Mouse (Mus musculus) CH12.LX (cell line): ENCODE measurements around the gene Cyth3. TPM values are rescaled to one million over a fixed set of nuclear protein-coding genes. Genes with fewer than 3 reads are reported as not detected.

Experiments used
- DNase-seq: peaks from one replicate; pipeline ENCODE4 v3.0.0-alpha.2; 2013; ENCODE audit errors: extremely low read depth
- H3K27ac ChIP-seq: 2 replicates; pipeline ENCODE4 v1.5.1; 2012; ENCODE audit warnings: low read depth, mild to moderate bottlenecking, control low read depth, moderate library complexity; ENCODE audit not compliant: insufficient read depth
- H3K27me3 ChIP-seq: replicated peaks from 2 replicates; pipeline ENCODE3; 2012; ENCODE audit warnings: inconsistent platforms
- H3K36me3 ChIP-seq, 2 experiments: replicated peaks in 1 of 2; 2 replicates each; pipeline versions ENCODE3 to v1.6.1; 2012; ENCODE audit warnings: inconsistent platforms in 1 of 2, low read length in 1 of 2, mild to moderate bottlenecking in 1 of 2, mixed read lengths in 1 of 2, moderate library complexity in 1 of 2; ENCODE audit not compliant: control insufficient read depth in 1 of 2, insufficient read depth in 1 of 2
- H3K4me1 ChIP-seq, 2 experiments: 2 replicates each; pipeline ENCODE4 v1.6.1; 2012; ENCODE audit warnings: inconsistent platforms in 1 of 2, moderate library complexity in 1 of 2; ENCODE audit not compliant: insufficient read depth in 2 of 2, control insufficient read depth in 1 of 2
- H3K4me2 ChIP-seq: 2 replicates; pipeline ENCODE4 v1.6.1; 2012; ENCODE audit warnings: low read depth, mild to moderate bottlenecking, control low read depth; ENCODE audit not compliant: poor library complexity, insufficient read depth, severe bottlenecking
- H3K4me3 ChIP-seq, 3 experiments: fragments of 150-350 bp in 1 of 3; sonication (generic) in 1 of 3; replicated peaks in 1 of 3; 2 replicates each; pipeline versions ENCODE3 to v1.5.1; 2011 to 2012; ENCODE audit warnings: low read depth in 2 of 3, low read length in 2 of 3, mild to moderate bottlenecking in 2 of 3, moderate library complexity in 2 of 3, control low read depth in 1 of 3, improper control_type of control experiment in 1 of 3, inconsistent platforms in 1 of 3, mixed read lengths in 1 of 3; ENCODE audit not compliant: poor library complexity in 1 of 3
- H3K79me2 ChIP-seq: replicated peaks from 2 replicates; pipeline ENCODE4 v1.6.1; 2012; ENCODE audit warnings: mild to moderate bottlenecking, moderate library complexity; ENCODE audit not compliant: control insufficient read depth, poor library complexity, insufficient read depth, severe bottlenecking; ENCODE audit errors: extremely low read depth
- H3K9ac ChIP-seq: 2 replicates; pipeline ENCODE4 v1.6.1; 2012; ENCODE audit warnings: low read depth, mild to moderate bottlenecking, control low read depth, moderate library complexity; ENCODE audit not compliant: insufficient read depth
- H3K9me3 ChIP-seq: replicated peaks from 2 replicates; pipeline ENCODE3; 2012; ENCODE audit warnings: low read length, inconsistent platforms, mixed read lengths
- BHLHE40 ChIP-seq: IDR thresholded peaks from 2 replicates; pipeline ENCODE4 v1.6.1; 2011; ENCODE audit warnings: mild to moderate bottlenecking, low read depth, low read length, improper control_type of control experiment
- CHD1 ChIP-seq: IDR thresholded peaks from 2 replicates; pipeline ENCODE4 v1.6.1; 2012; ENCODE audit warnings: low read depth, low read length, improper control_type of control experiment, inconsistent platforms
- E2F4 ChIP-seq: IDR thresholded peaks from 2 replicates; pipeline ENCODE4 v1.6.1; 2011; ENCODE audit warnings: low read depth, low read length, improper control_type of control experiment; ENCODE audit not compliant: insufficient replicate concordance
- ELF1 ChIP-seq: IDR thresholded peaks from 2 replicates; pipeline ENCODE4 v1.6.1; 2014; ENCODE audit warnings: low read depth, mild to moderate bottlenecking, inconsistent platforms, low read length, improper control_type of control experiment
- EP300 ChIP-seq: IDR thresholded peaks from 2 replicates; pipeline ENCODE4 v1.6.1; 2011; ENCODE audit warnings: low read length, improper control_type of control experiment
- ETS1 ChIP-seq: conservative IDR thresholded peaks from 2 replicates; pipeline ENCODE4 v1.6.1; 2012; ENCODE audit warnings: low read depth, mild to moderate bottlenecking, inconsistent platforms, low read length, improper control_type of control experiment, moderate library complexity
- HCFC1 ChIP-seq: IDR thresholded peaks from 2 replicates; pipeline ENCODE4 v1.6.1; 2012; ENCODE audit warnings: low read depth, mild to moderate bottlenecking, inconsistent platforms, low read length, improper control_type of control experiment
- JUN ChIP-seq: IDR thresholded peaks from 2 replicates; pipeline ENCODE4 v1.6.1; 2011; ENCODE audit warnings: low read depth, mild to moderate bottlenecking, low read length, improper control_type of control experiment, moderate library complexity; ENCODE audit not compliant: insufficient read depth
- JUND ChIP-seq: conservative IDR thresholded peaks from 2 replicates; pipeline ENCODE4 v1.6.1; 2011; ENCODE audit warnings: low read depth, low read length, improper control_type of control experiment
- KAT2A ChIP-seq: IDR thresholded peaks from 2 replicates; pipeline ENCODE4 v1.6.1; 2012; ENCODE audit warnings: low read length, improper control_type of control experiment, inconsistent platforms; ENCODE audit not compliant: insufficient replicate concordance
- MAX ChIP-seq: IDR thresholded peaks from 2 replicates; pipeline ENCODE4 v1.6.1; 2011; ENCODE audit warnings: low read length, improper control_type of control experiment
- MAZ ChIP-seq: IDR thresholded peaks from 2 replicates; pipeline ENCODE4 v1.6.1; 2012; ENCODE audit warnings: low read depth, mild to moderate bottlenecking, inconsistent platforms, low read length, improper control_type of control experiment, moderate library complexity
- NELFE ChIP-seq: IDR thresholded peaks from 2 replicates; pipeline ENCODE4 v1.6.1; 2011; ENCODE audit warnings: low read depth, low read length, improper control_type of control experiment
- NRF1 ChIP-seq: IDR thresholded peaks from 2 replicates; pipeline ENCODE4 v1.6.1; 2014; ENCODE audit warnings: low read depth, mild to moderate bottlenecking, inconsistent platforms, low read length, improper control_type of control experiment, moderate library complexity
- PAX5 ChIP-seq: IDR thresholded peaks from 2 replicates; pipeline ENCODE4 v1.6.1; 2012; ENCODE audit warnings: low read length, inconsistent platforms, mixed read lengths
- POLR2A ChIP-seq: IDR thresholded peaks from 2 replicates; pipeline ENCODE4 v1.6.1; 2011; ENCODE audit warnings: low read depth, mild to moderate bottlenecking, improper control_type of control experiment, low read length
- POLR2AphosphoS2 ChIP-seq: IDR thresholded peaks from 2 replicates; pipeline ENCODE4 v1.6.1; 2011; ENCODE audit warnings: low read depth, low read length, improper control_type of control experiment
- SIN3A ChIP-seq: IDR thresholded peaks from 2 replicates; pipeline ENCODE4 v1.6.1; 2012; ENCODE audit warnings: low read length, improper control_type of control experiment, inconsistent platforms
- TCF12 ChIP-seq: IDR thresholded peaks from 2 replicates; pipeline ENCODE4 v1.6.1; 2014; ENCODE audit warnings: low read depth, mild to moderate bottlenecking, inconsistent platforms, low read length, improper control_type of control experiment
- USF1 ChIP-seq: IDR thresholded peaks from 2 replicates; pipeline ENCODE4 v1.6.1; 2014; ENCODE audit warnings: low read depth, mild to moderate bottlenecking, inconsistent platforms, low read length, improper control_type of control experiment
- dilution Hi-C: fragments of 300-500 bp; cut with MboI; formaldehyde crosslinking; loops from 2 replicates; pipeline ENCODE4 v1.14.3; 2020; ENCODE audit warnings: low sequenced_read_pairs; ENCODE audit not compliant: extremely low pct_unique_long_range_greater_than_20kb, extremely low pct_ligation_motif_present
- in situ Hi-C: fragments of 300-500 bp; cut with MboI; formaldehyde crosslinking; loops from 3 replicates; pipeline ENCODE4 v1.14.3; 2019; ENCODE audit warnings: low sequenced_read_pairs, low pct_ligation_motif_present, low pct_unique_long_range_greater_than_20kb, mixed read lengths
- polyA plus RNA-seq: library from polyadenylated mRNA; unstranded; fragments of >175 nt; gene quantifications from 2 replicates; pipeline ENCODE4 v1.2.1, GENCODE M21; 2012; ENCODE audit warnings: low read depth; ENCODE audit not compliant: insufficient read length
- total RNA-seq, 2 experiments: library from RNA; depleted of rRNA; stranded (reverse); fragments of 300-350 nt in 1 of 2; fragments of >200 nt in 1 of 2; gene quantifications; 2 replicates each; pipeline ENCODE4 v1.2.3; 2012 to 2014

Gene Cyth3
- total and polyA plus RNA-seq, 3 experiments, result 3.3 to 5.4 (median 4.8) TPM

- no peak overlapping the region for H3K27ac ChIP-seq
- no peaks in the 10 kb centered on the region for H3K36me3 ChIP-seq
- no peaks in the 10 kb centered on the region for H3K79me2 ChIP-seq
- no peak for DNase-seq
- in situ Hi-C loops, result no loop called here
- H3K9ac ChIP-seq, result no peak overlapping the region
- TF ChIP-seq MAX (peak; percentile 59; the same call in 1 of the 2 replicates), EP300 (no peak), BHLHE40 (peak; percentile 71), USF1 (peak; percentile 42; the same call in 1 of the 2 replicates)
- TF ChIP-seq, all 38 proteins: peak for 3
- no peaks in the 10 kb centered on the region for H3K9me3 ChIP-seq
- dilution Hi-C loops, result no loop called here
- peaks cover 5 to 21% of the 10 kb centered on the region in 2 experiments; a peak in 3 of 4 replicates for H3K4me1 ChIP-seq
- H3K27me3 ChIP-seq, result no peaks in the 10 kb centered on the region
- peak overlapping the region; percentile 7; the same call in 1 of the 2 replicates for H3K4me2 ChIP-seq
- no peak overlapping the region for H3K4me3 ChIP-seq
These were observed 20.2 kb upstream of the Cyth3 start for GRCm38 (mm10) chr5:143602051-143602450.

DNA sequence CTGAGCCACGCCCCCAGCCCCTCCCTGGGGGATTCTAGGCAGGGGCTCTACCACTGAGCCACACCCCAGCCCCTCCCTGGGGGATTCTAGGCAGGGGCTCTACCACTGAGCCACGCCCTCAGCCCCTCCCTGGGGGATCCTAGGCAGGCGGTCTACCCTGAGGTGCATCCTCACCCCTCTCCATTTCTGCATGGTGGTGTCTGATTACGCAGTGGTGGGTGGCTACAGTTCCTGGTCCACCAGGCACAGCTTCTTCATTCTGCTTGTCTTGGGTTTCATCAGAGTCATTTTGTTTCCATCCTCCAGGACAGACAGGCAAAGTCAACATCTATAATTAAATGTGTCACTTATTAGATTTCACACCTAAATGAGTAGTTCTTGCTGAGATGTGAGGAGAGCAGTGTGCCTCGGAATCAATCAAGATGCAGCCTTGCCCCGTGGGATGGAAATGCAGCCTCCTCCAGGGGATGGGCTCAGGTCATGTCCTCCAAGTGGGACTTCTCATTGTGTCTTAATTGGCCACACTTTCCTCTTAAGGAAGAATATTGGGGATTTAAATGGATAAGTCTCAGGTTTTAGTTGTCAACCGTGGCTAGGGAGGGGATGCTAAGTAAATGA, 18.0 kb upstream of the Cyth3 start:
- in situ Hi-C loops (no loop called here), dilution Hi-C loops (no loop called here)
- Histone ChIP-seq H3K27ac (no peak overlapping the region), H3K4me2 (no peak overlapping the region), H3K36me3 (no peaks in the 10 kb centered on the region), H3K27me3 (no peaks in the 10 kb centered on the region), H3K4me3 (no peak overlapping the region), H3K9me3 (no peaks in the 10 kb centered on the region), H3K9ac (no peak overlapping the region), H3K79me2 (no peaks in the 10 kb centered on the region), H3K4me1 (peaks cover 5 to 21% of the 10 kb centered on the region in 2 experiments; a peak in 3 of 4 replicates)
- TF ChIP-seq ELF1 (no peak), SIN3A (no peak), PAX5 (no peak), USF1 (no peak), JUN (no peak), POLR2AphosphoS2 (no peak), MAZ (no peak), TCF12 (no peak), NELFE (no peak), NRF1 (no peak), HCFC1 (no peak), CHD1 (no peak), E2F4 (no peak), EP300 (no peak), JUND (no peak), ETS1 (no peak), KAT2A (no peak), POLR2A (no peak)
- peak; percentile 48 for DNase-seq
